Mouse (Mus musculus): ENCODE measurements at regions not wholly inside any gene's neighbourhood (a gene's known extent, or its start where the extent isn't known, plus 50 kb on each side); places are given as distances from the start of the nearest gene placed in this dataset.
A peak's percentile ranks its signal among the peaks of the same experiment; 100 is the strongest.
"Not testable (repeated sequence)": the region's sequence is repeated elsewhere in the genome, so short reads cannot be mapped to it uniquely, and the experiment has no call there.

GRCm38 (mm10) chr12:29280861-29281630 lies 247.1 kb upstream of the Myt1l start:
- no peak for DNase-seq (ENCODE audit: low spot score in 2 of 2)

GRCm38 (mm10) chr12:29288801-29289200 lies 239.4 kb upstream of the Myt1l start:
- DNase-seq (ENCODE audit: low spot score in 2 of 2) = no peak

- DNase-seq (ENCODE audit: low spot score in 2 of 2) = peak; percentile 97 to 98
Measured at GRCm38 (mm10) chr12:29290591-29291351, 237.4 kb upstream of the Myt1l start.

GRCm38 (mm10) chr12:29297984-29298383 lies 230.2 kb upstream of the Myt1l start:
- DNase-seq (ENCODE audit: low spot score in 2 of 2) = no peak

- no peak for DNase-seq (ENCODE audit: low spot score in 2 of 2)
Measured at GRCm38 (mm10) chr12:29315636-29316035, 212.5 kb upstream of the Myt1l start.

- no peak for DNase-seq (ENCODE audit: low spot score in 2 of 2)
Measured at GRCm38 (mm10) chr12:29321468-29321867, 206.7 kb upstream of the Myt1l start.

GRCm38 (mm10) chr12:29323534-29323933 lies 204.7 kb upstream of the Myt1l start:
- DNase-seq (ENCODE audit: low spot score in 2 of 2) = no peak

GRCm38 (mm10) chr12:29335839-29336469 lies 192.2 kb upstream of the Myt1l start:
- no peak for DNase-seq (ENCODE audit: low spot score in 2 of 2)

GRCm38 (mm10) chr12:29337336-29337735 lies 190.8 kb upstream of the Myt1l start:
- no peak for DNase-seq (ENCODE audit: low spot score in 2 of 2)

- no peak for DNase-seq (ENCODE audit: low spot score in 2 of 2)
Measured at GRCm38 (mm10) chr12:29341388-29341995, 186.7 kb upstream of the Myt1l start.

GRCm38 (mm10) chr12:29343147-29343852 lies 184.9 kb upstream of the Myt1l start:
- no peak for DNase-seq (ENCODE audit: low spot score in 2 of 2)

GRCm38 (mm10) chr12:29348698-29349097 lies 179.5 kb upstream of the Myt1l start:
- no peak for DNase-seq (ENCODE audit: low spot score in 2 of 2)

GRCm38 (mm10) chr12:29349146-29349850 lies 178.9 kb upstream of the Myt1l start:
- DNase-seq (ENCODE audit: low spot score in 2 of 2) = no peak

- DNase-seq (ENCODE audit: low spot score in 2 of 2) = peak; percentile 48 to 65
Measured at GRCm38 (mm10) chr12:29353777-29354496, 174.2 kb upstream of the Myt1l start.

GRCm38 (mm10) chr12:29354816-29355215 lies 173.4 kb upstream of the Myt1l start:
- no peak for DNase-seq (ENCODE audit: low spot score in 2 of 2)

GRCm38 (mm10) chr12:29356681-29357397 lies 171.3 kb upstream of the Myt1l start:
- no peak for DNase-seq (ENCODE audit: low spot score in 2 of 2)

- DNase-seq (ENCODE audit: low spot score in 2 of 2) = no peak
Measured at GRCm38 (mm10) chr12:29361236-29361635, 166.9 kb upstream of the Myt1l start.

GRCm38 (mm10) chr12:29367741-29368106 lies 160.5 kb upstream of the Myt1l start:
- DNase-seq (ENCODE audit: low spot score in 2 of 2) = not testable (repeated sequence)

GRCm38 (mm10) chr12:29368107-29368819 lies 159.9 kb upstream of the Myt1l start:
- DNase-seq (ENCODE audit: low spot score in 2 of 2) = peak; percentile 51 to 54
